Mouse (Mus musculus) intestine, embryonic 14.5 days (tissue): ENCODE measurements around the gene Hlx. TPM values are rescaled to one million over a fixed set of nuclear protein-coding genes. Genes with fewer than 3 reads are reported as not detected.

Experiments
- ATAC-seq: fragments of 200-750 bp; cut with Nextera tagmentation; replicated peaks from 2 replicates; pipeline ENCODE4 v1.8.0; 2017; ENCODE audit warnings: low read depth, moderate number of reproducible peaks, moderate TSS enrichment, moderate library complexity; ENCODE audit not compliant: low FRiP score, low TSS enrichment
- DNase-seq: peaks from one replicate; pipeline ENCODE4 v3.0.0-alpha.2; 2018; ENCODE audit warnings: low spot score
- H3K27ac ChIP-seq: fragments of 300-500 bp; sonication (generic); 2 replicates; pipeline ENCODE4 v1.5.1; 2014; ENCODE audit warnings: low read depth, mild to moderate bottlenecking, control low read depth
- H3K27me3 ChIP-seq: fragments of 300-500 bp; sonication (generic); replicated peaks from 2 replicates; pipeline ENCODE4 v1.6.1; 2014; ENCODE audit warnings: low read length, control low read depth; ENCODE audit not compliant: control insufficient read depth, insufficient read depth
- H3K36me3 ChIP-seq: fragments of 300-500 bp; sonication (generic); 2 replicates; pipeline ENCODE4 v1.6.1; 2014; ENCODE audit warnings: low read length, control low read depth; ENCODE audit not compliant: control insufficient read depth, insufficient read depth
- H3K4me1 ChIP-seq: fragments of 300-500 bp; sonication (generic); replicated peaks from 2 replicates; pipeline ENCODE4 v1.6.1; 2014; ENCODE audit warnings: low read length, control low read depth, mixed read lengths; ENCODE audit not compliant: control insufficient read depth, insufficient read depth
- H3K4me2 ChIP-seq: fragments of 300-500 bp; sonication (generic); 2 replicates; pipeline ENCODE4 v1.6.1; 2014; ENCODE audit warnings: low read length
- H3K4me3 ChIP-seq: fragments of 300-500 bp; sonication (generic); 2 replicates; pipeline ENCODE4 v1.5.1; 2014; ENCODE audit warnings: low read depth, low read length, control low read depth, mixed read lengths
- H3K9ac ChIP-seq: fragments of 300-500 bp; sonication (generic); 2 replicates; pipeline ENCODE4 v1.6.1; 2014; ENCODE audit warnings: mild to moderate bottlenecking, low read length
- H3K9me3 ChIP-seq: fragments of 300-500 bp; sonication (generic); 2 replicates; pipeline ENCODE4 v1.6.1; 2016; ENCODE audit warnings: low read length, control low read depth; ENCODE audit not compliant: control insufficient read depth
- WGBS: fragments of 180-500 bp; shearing (Covaris S2); extraction: QIAGEN DNeasy Blood & Tissue Kit; methylation state at CpG from one replicate; pipeline ENCODE4 v1.1.7; 2014; 5-methylcytosine and 5-hydroxymethylcytosine counted together
- polyA plus RNA-seq: library from polyadenylated mRNA; unstranded; fragments of >200 nt; fragmentation: Nextera tagmentation; extraction: Ambion mirVana; gene quantifications from 2 replicates; pipeline ENCODE4 v1.2.1, GENCODE M21; 2014

The Hlx gene
- polyA plus RNA-seq, 1 experiment from 2014 or later, result 49.3 TPM

DNA sequence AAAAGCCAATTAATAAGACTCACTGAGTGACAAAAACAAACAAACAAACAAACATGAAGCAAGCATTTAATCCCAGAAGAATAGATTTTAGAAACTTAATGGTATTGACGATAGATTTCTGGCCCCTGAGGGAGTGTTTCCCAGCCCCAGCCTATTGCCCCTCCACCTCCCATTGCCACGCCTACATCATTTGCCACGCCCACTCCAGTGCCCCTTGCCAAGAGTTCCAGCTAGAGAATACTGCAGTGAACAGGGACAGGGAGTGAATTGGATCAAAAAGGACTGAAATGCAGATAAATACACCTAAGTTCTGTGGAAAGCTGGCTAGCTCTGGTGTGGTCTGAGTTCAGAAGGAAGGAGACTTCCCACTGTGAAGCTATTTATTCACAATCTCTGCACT lies 31.4 kb upstream of the Hlx start:
- Histone ChIP-seq H3K4me1 (no peaks in the 10 kb centered on the region), H3K9ac (no peak overlapping the region), H3K4me3 (no peak overlapping the region), H3K36me3 (no peaks in the 10 kb centered on the region), H3K4me2 (no peak overlapping the region), H3K9me3 (no peaks in the 10 kb centered on the region), H3K27me3 (no peaks in the 10 kb centered on the region), H3K27ac (no peak overlapping the region)
- ATAC-seq (no peak), DNase-seq (no peak)
- 45% methylated on average over 3 of the region's 3 CpGs for WGBS

DNA sequence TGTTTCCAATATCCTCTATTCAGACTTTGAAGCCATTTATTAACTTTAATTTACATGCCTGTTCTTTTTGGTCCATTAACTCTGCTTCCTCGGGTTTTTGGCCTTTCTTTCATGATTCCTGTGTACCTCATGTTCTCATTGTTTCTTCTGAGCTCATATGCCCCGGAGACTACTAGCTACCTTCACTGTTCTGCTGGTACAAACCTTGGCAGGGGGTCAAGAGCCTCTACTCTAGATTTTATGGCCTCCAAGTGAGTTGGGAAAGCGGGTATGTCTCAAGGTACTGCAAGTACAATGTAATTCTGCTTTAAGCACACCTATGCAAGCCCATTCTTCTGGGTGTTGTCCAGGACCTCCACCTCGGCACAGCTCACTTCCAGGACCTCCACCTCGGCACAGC lies 30.5 kb upstream of the Hlx start:
- H3K4me2 ChIP-seq, result no peak overlapping the region
- H3K4me1 ChIP-seq, result no peaks in the 10 kb centered on the region
- no peak overlapping the region for H3K27ac ChIP-seq
- no peak overlapping the region for H3K4me3 ChIP-seq
- H3K9me3 ChIP-seq, result no peaks in the 10 kb centered on the region
- DNase-seq, result no peak
- no peak overlapping the region for H3K9ac ChIP-seq
- ATAC-seq, result no peak
- 73% methylated on average over 5 of the region's 5 CpGs for WGBS
- H3K36me3 ChIP-seq, result no peaks in the 10 kb centered on the region
- H3K27me3 ChIP-seq, result no peaks in the 10 kb centered on the region

DNA sequence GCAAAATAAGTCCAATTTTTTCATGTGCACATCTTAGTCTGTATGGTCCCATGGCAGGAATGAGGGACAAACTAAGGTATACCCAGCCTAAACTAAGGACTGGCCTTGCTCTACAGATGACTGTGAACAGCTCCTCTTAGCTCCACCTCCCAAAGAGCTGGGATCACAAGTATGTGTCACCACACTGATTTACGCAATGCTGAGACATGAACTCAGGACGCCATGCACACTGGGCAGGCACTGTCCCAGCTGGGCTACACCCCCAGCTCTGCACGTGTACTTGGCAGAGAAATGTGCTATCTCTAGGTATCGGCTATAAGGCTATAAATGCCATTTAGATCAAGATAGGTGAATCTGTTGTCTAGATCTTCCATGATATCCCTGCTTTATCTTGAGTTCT lies 29.6 kb upstream of the Hlx start:
- Histone ChIP-seq H3K4me2 (no peak overlapping the region), H3K27ac (no peak overlapping the region), H3K4me1 (no peaks in the 10 kb centered on the region), H3K9me3 (no peaks in the 10 kb centered on the region), H3K9ac (no peak overlapping the region), H3K27me3 (no peaks in the 10 kb centered on the region), H3K36me3 (no peaks in the 10 kb centered on the region), H3K4me3 (no peak overlapping the region)
- DNase-seq, result no peak
- ATAC-seq, result no peak
- WGBS, result 69% methylated on average over 4 of the region's 4 CpGs

DNA sequence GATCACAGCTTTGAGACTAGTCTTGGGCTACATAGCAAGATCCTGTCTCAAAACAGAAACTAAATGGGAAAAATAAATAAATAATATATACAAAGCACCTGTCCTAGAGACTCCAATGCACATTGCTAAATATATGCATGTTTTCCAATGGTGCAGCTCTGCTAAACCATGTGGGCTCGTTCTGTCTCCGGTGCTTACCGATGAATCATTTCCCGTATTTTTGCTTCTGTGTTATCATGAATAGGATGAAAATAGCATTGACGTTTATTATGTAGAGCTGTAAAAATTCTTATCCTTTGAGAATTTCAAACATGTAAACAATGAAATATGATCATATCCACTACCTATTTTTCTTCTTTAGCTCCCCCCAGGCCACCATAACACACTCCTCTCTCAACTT lies 20.3 kb upstream of the Hlx start:
- H3K9ac ChIP-seq, result no peak overlapping the region
- ATAC-seq (no peak), DNase-seq (no peak)
- WGBS, result 77% methylated on average over 5 of the region's 5 CpGs
- H3K9me3 ChIP-seq, result no peaks in the 10 kb centered on the region
- H3K27me3 ChIP-seq, result no peaks in the 10 kb centered on the region
- H3K27ac ChIP-seq, result no peak overlapping the region
- no peaks in the 10 kb centered on the region for H3K36me3 ChIP-seq
- H3K4me1 ChIP-seq, result peaks cover 19% of the 10 kb centered on the region
- H3K4me2 ChIP-seq, result no peak overlapping the region
- H3K4me3 ChIP-seq, result no peak overlapping the region

DNA sequence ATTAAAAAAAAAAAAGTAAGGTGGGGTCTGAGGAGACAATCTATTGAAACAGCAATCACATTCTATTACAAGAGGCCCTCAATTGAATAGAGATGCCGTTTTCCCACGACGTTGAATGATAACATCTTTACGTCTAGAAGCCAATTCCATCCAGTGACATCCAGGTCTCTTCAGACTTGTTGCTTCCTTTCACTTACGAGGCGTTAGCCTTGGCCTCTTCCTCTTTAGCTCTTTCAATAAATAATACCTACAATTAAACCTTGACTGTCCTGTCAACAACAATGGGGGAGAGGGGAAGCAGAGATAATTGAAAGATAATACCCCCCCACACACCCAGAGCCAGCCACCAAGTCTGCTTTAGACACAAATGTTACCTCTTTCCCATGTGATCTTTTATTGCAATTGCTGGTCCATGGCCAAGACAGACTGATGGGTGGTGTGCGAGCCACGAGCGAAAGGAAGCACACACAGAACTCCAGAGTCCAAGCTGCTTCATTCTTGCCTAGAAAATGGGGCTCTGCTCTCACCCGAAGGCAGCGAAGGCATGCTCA lies 17.8 kb upstream of the Hlx start:
- Histone ChIP-seq H3K4me2 (no peak overlapping the region), H3K4me3 (no peak overlapping the region), H3K27ac (peak overlapping the region; percentile 86; the same call in 1 of the 2 replicates), H3K9me3 (no peaks in the 10 kb centered on the region), H3K27me3 (no peaks in the 10 kb centered on the region), H3K9ac (no peak overlapping the region), H3K4me1 (peaks cover 19% of the 10 kb centered on the region), H3K36me3 (no peaks in the 10 kb centered on the region)
- ATAC-seq (no peak), DNase-seq (no peak)
- 82% methylated on average over 11 of the region's 11 CpGs for WGBS

DNA sequence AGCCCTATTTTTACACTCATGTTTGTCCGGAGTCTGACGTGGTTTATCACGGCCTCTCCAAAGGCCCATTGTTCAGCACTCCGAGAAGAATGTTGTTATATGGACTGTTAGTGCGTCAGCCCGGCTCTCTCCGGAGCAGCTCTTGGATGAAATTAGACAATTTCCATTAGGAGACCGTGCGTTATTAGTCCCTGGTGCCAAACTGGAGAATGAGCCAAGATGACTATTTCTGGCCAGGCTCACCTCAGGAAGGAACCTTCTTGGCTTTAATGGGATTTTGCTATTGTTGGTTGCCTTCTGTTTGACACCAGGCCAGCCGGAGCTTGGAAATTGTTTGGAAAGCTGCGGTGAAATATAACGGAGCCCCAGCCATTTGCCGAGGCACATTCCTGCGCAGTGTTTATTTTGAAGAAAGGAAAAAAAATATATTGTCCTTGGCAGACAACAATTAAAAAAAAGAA lies 16.3 kb upstream of the Hlx start:
- H3K9me3 ChIP-seq, result no peaks in the 10 kb centered on the region
- peak; percentile 70 for DNase-seq
- no peak overlapping the region for H3K4me3 ChIP-seq
- peak overlapping the region; percentile 26; the same call in 1 of the 2 replicates for H3K4me2 ChIP-seq
- no peaks in the 10 kb centered on the region for H3K27me3 ChIP-seq
- H3K27ac ChIP-seq, result peak overlapping the region; percentile 86
- H3K9ac ChIP-seq, result no peak overlapping the region
- 18% methylated on average over 14 of the region's 14 CpGs for WGBS
- ATAC-seq, result 0 out of 2 replicates have a peak, but pooled peaks have one; percentile 54
- H3K36me3 ChIP-seq, result no peaks in the 10 kb centered on the region
- peaks cover 19% of the 10 kb centered on the region for H3K4me1 ChIP-seq

DNA sequence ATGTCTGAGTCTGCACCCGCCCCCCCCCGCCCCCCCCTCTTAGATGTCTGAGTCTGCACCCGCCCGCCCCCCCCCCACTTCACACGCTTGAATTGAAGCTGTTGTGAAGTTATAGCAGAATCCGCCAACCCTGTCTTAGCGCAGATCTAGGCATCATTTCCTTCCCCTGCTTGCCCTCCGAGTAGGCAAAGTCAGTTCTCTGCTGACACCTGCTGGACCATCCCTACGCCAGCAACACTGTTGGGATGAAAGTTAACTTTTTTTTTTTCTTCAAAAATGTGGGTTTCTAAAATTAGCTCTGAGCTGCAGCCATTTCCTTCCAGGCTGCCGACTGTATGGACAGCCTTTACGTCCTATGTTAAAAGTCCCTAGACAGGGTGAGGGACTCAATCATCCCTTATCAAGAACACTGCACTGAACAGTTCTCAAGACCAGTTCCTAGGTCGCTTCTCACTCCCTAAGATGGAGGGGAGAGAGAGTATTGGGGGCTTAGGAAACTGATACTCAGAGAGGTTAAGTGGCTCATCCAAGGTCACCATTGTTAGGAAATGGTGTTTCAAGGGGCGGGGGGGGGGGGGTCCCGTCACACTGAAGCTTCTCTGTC lies 5.6 kb upstream of the Hlx start:
- no peak for DNase-seq
- peaks cover 24% of the 10 kb centered on the region; the same call in 1 of the 2 replicates for H3K27me3 ChIP-seq
- peak; percentile 37; the same call in 1 of the 2 replicates for ATAC-seq

DNA sequence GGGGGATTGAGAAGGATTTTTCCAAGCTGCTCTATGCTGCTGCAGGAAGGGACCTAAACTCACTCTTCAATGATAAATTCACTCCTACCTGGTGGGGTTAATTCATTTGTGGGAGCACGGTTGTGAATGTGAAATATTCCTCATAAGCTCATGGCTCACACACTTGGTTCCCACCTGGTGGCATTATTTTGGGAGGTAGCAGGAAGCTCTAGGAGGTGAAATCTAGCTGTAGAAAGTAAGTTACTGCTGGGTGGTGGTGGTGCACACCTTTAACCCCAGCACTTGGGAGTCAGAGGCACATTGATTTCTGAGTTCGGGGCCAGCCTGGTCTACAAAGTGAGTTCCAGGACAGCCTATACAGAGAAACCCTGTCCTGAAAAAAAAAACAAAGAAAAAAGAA lies 4.8 kb upstream of the Hlx start:
- Histone ChIP-seq H3K4me1 (peaks cover 23% of the 10 kb centered on the region), H3K9ac (no peak overlapping the region), H3K36me3 (no peaks in the 10 kb centered on the region), H3K4me3 (no peak overlapping the region), H3K27me3 (peaks cover 30% of the 10 kb centered on the region; the same call in 1 of the 2 replicates), H3K4me2 (no peak overlapping the region), H3K9me3 (no peaks in the 10 kb centered on the region), H3K27ac (no peak overlapping the region)
- 35% methylated on average over 2 of the region's 2 CpGs for WGBS
- DNase-seq (no peak), ATAC-seq (no peak)

More for the DNA sequence above, 5.6 kb upstream of the Hlx start:
- 4% methylated on average over 14 of the region's 14 CpGs for WGBS
- Histone ChIP-seq H3K36me3 (no peaks in the 10 kb centered on the region), H3K9me3 (no peaks in the 10 kb centered on the region), H3K27ac (0 out of 2 replicates have a peak overlapping the region, but pooled peaks have one; percentile 22), H3K4me3 (no peak overlapping the region), H3K4me1 (peaks cover 23% of the 10 kb centered on the region), H3K9ac (no peak overlapping the region), H3K4me2 (peak overlapping the region; percentile 23; the same call in 1 of the 2 replicates)

DNA sequence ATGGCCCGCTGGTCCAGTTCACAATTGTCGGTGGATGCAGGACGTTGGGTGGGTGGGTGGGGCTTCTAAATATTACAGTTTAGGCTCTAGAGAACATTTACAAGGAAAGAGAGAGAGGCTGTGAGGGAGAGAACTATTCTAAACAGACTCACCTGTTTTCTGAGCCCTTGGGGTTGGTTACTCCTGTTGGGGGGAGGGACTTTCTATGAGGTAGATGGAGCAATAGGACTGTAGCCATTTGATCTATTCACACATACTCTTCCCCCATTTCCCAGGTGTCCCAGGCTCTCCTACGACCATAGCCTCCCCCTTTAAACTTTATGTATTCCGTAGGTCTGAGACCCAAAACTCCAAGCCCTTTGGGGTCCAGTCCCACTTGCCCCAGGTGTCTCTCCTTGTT lies 3.8 kb upstream of the Hlx start:
- Histone ChIP-seq H3K4me1 (peaks cover 23% of the 10 kb centered on the region), H3K4me2 (no peak overlapping the region), H3K9me3 (no peaks in the 10 kb centered on the region), H3K4me3 (no peak overlapping the region), H3K36me3 (no peaks in the 10 kb centered on the region), H3K27me3 (peaks cover 30% of the 10 kb centered on the region; the same call in 1 of the 2 replicates), H3K9ac (no peak overlapping the region), H3K27ac (no peak overlapping the region)
- ATAC-seq, result no peak
- no peak for DNase-seq
- 43% methylated on average over 5 of the region's 5 CpGs for WGBS
